Mouse (Mus musculus) cerebellum, adult 9-11 months (tissue): ENCODE data around the gene Cryz.

Source experiments
- DNase-seq: peaks from one replicate; pipeline ENCODE4 v3.0.0; 2022

Gene Cryz

DNA sequence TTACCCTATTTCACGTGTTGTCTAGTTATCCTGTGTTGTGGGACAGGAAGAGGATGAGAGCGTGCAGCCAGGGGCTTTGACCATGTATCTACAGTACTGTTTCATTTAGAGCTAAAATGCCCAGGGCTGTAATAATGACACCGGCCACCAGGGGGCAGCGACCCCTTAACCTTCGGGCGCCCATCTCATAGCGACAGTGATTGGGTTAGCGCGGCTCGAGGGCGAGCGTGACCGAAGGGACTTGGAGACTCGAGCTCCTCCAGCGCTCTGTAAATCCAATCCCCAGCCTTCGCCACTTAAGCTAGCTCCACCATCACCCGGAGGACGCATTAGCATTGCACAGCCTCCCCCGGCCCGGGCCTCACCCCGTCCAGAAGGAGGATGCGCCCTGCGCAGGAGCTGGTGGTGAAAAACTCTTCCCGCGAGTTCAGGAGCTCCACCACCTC, at the start of gene Cryz:
Cryz (plus strand) TSS at position 224 of the 446 bp plus-strand sequence.
- peak; percentile 91 for DNase-seq

DNA sequence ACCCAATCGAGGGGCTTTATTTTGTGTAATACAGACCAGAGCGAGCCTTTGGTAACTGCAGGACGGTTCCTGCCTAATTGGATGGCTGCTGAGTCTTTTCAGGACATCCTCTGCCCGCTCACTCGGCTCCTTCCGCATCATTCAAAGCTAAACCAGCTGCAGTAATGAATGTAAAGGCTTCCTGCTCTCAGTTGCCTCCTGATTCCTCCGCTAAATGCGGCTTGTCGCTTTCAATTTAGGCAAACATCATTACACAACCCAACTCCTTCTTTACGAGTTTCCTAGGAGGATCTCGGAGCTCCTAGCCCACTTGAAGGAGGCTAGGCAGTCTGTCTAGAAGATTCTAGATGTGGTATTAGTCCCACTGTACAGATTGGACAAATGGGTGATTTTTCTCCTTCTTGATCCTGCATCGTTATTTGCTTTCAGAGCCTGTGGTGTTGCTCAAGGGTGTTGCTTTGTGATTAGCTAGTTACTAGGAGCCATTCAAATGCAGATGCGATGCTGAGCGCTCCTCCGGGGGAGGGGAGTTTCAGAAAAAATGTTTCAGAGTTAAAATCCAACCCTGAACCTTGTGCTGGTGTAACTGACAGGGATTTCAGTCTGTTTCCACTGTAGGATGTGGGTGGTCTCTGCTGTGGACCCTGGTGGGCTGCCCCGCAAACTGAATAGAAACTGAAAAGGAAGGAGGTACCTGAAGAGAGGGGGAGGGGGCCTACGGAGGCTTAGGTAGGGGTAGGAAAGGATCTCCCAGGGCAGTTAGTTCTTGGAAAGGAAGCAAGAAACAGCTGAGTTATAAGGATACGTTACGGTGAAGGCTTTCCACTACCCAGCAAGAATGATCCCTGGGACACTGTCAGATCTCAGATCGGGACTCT, 48.7 kb upstream of the Cryz start:
- DNase-seq: no peak

DNA sequence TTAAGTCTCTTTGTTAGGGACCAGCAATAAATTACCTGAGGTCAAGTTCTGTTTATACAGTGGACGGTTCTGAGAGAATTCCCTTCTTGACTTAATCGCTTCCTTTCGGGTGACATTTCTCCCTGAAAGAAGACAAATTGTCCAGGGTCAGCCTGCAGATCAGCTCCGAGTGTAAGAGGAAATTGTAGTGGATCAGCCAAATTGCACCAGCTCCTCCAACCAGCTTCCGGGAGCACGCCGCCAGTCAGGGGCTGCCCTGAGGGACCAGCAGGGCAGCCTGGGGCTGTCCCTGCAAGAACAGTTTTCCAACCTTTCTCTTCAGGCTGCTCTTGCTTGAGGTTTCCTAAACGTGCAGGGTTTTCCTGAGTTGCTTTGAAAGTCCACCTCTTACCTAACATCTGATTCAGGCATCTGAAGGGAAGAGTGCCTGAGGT, 47.6 kb upstream of the Cryz start:
- DNase-seq: no peak

- no peak for DNase-seq
Observed at GRCm38 (mm10) chr3:154550326-154551034, 46.0 kb upstream of the Cryz start.

DNA sequence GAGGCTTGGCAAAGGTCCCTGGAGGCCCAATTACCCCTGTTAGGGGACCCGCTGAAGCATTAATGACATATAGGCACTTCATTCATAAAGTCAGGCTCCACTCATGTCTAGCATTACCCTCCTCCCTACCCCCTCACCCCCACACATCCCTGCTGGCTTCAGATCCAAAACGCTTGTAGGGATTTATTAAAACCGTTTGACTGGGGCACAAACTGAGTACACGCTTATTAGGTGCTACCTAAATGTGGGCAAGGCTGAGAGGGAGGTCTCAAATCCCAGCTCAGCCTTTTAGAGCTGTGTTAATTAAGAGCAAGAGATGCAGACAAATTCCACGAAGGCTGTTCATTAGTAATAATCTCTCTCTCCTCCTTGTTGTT, 45.5 kb upstream of the Cryz start:
- no peak for DNase-seq

DNA sequence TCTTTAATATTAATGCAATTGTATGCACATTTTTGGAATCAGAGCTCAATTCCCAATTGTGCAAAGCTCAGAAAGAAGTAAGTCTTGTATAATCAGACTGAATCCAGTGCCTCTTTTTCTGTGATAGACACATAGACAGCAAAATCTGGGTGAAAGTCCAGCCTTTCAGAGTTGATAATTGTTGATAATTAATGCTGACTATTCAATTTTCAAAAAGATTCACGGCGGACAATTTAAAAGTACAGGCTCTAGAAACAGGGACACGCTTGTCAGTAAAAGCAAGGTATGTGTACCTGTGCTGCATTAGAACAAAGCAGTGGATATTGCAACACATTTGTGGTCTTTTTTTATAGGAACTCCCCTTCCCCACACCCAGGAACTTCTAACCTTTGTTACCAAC, 34.3 kb upstream of the Cryz start:
- no peak for DNase-seq

DNA sequence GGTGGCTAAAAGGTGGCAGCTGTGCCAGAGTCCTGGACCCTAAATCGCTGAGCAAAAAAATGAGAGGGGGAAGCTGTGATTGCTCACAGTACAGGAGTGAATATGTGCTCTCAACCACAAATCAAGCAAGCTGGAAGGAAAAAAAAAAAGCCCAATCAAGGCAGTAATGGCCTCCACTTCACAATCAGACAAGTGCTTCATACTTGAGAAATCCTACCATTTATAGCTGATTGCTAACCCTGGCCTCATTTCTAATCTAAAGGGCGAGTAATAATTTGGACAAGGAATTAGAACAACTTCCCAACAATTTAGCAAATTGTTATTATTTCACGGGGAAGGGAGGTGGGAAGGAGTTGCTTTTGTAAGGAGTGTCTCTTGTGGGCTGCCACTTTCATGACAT, 31.1 kb upstream of the Cryz start:
- no peak for DNase-seq

GRCm38 (mm10) chr3:154570029-154570575, 26.4 kb upstream of the Cryz start:
- no peak for DNase-seq

DNA sequence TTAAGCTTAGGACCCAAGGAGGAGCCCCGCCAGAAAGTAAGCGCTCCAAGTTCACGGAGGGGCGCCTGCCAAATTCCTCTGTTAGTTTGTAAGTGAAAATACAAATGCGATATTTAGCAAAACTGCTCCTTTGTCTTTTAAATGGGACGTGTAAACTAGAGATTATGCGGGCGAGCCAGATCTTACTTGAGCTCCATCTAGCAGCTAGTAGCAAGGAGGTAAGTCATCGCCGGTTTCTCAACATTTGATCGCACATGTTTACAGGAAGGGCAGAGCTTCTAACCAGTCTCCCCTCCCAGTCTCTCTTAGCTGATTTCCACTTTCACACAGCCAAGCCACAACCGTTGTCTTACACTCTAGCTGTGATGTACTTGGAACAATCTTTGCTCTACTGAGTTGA, 25.7 kb upstream of the Cryz start:
- DNase-seq: no peak

DNA sequence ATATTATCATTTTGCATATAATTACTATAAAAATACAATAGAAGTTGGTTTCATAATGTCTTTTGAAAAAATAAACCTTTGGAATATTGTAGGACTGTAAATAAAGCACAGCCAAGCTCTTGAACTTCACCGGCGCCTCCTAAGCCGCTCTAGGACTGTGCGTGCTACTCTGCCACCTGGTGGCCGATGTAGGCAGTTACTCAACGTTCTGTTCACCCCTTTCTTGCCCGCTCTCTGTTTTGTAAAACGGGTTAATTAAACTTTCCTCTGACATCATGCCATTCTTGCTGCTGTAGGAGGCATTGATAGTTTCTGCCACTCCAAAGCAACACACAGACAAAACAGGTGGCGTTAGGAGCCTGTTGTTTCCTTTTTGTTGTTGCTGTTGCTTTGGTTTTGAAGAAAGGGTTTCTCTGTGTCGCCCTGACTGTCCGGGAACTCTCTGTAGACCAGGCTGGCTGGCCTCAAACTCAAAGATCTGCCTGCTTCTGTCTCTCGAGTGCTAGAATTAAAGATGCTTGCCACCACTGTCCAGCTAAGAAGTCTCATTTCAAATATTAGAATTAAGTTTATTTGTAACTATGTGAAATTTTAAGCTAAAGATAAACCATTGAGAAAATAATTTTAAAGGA, 24.1 kb upstream of the Cryz start:
- peak; percentile 34 for DNase-seq

GRCm38 (mm10) chr3:154573666-154574065, 22.8 kb upstream of the Cryz start:
- no peak for DNase-seq

GRCm38 (mm10) chr3:154577895-154578294, 18.6 kb upstream of the Cryz start:
- DNase-seq: no peak

DNA sequence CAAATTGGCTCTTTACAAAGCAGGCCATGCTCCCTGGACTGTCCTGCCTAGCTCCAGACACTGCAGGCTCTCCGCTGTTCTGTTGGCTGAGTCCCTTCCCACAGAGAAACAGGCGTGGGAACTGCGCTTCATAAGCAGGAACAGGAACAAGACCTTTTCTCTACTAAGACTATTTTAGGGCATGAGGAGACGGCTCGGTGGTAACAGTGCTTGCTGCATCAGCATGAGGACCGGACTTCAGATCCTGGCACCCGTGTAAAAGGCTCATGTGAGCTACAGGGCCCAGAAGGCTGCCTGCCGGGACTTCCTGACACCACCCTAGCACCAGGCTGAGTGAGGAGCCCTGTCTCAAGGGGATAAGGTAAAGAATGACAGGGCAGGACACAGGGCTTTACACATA, 12.2 kb upstream of the Cryz start:
- no peak for DNase-seq

- DNase-seq: no peak
Observed at GRCm38 (mm10) chr3:154590971-154591370, 5.5 kb upstream of the Cryz start.

- no peak for DNase-seq
Observed at GRCm38 (mm10) chr3:154591621-154592020, 4.9 kb upstream of the Cryz start.

DNA sequence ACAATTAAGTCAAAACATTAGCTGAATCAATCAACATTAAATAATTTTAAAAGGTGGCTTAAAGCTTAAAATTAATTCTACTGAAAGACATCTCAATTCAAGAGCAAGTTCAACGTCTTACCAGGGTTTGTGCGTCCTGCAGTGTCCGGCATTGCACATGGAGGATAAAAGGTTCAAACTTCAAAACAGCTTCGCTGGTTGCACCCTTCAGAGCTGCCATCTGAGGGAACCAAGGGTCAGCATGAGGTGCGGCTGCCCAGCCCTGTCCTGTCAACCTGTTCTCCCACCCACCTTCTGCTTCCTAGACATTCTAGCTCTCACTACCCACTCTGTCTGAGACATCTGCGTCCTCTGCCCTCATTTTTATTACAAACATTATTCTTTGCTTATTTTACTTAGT, 2.9 kb upstream of the Cryz start:
- DNase-seq: no peak

- no peak for DNase-seq
Observed at GRCm38 (mm10) chr3:154594156-154594555, 2.4 kb upstream of the Cryz start.

DNA sequence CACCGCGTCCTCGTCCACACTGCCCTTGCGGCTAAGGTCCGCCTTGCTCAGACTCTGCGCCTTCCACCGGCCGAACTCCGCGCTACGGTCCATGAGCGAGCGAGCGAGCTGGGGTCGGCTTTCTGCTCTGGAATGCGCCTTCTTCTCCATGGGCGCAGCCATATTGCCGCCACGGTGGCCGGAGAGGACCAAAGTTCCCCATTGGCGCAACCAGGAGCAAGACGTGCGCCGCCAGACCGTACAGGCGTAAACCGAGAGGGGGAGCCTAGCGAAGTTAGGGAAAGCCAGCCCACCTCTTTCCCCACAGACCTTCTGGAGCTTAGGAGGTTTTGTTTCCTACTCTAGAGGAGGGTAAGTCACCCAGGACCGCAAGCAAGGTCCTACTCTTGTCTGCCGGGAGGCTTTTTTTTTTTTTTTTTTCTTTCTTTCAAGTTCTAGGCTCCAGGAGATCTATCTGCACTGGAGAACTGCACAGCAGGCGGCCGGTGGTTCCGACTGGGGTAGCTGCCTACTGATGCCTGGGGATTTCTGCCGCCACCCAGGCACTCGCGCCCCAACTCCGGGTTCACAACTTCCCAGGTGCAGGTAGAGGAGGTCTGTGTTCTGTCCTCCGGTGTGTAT, 533 bp downstream of the Cryz start, which contains the start of gene Tyw3:
Tyw3 (minus strand) TSS at position 171 of the 621 bp plus-strand sequence.
- DNase-seq: peak; percentile 95

GRCm38 (mm10) chr3:154597561-154597960, 1.1 kb downstream of the Cryz start:
- DNase-seq: peak; percentile 32

GRCm38 (mm10) chr3:154602141-154602540, 5.6 kb downstream of the Cryz start:
- no peak for DNase-seq

- no peak for DNase-seq
Observed at GRCm38 (mm10) chr3:154604871-154605270, 8.4 kb downstream of the Cryz start.

- DNase-seq: no peak
Observed at GRCm38 (mm10) chr3:154607896-154608295, 11.4 kb downstream of the Cryz start.

DNA sequence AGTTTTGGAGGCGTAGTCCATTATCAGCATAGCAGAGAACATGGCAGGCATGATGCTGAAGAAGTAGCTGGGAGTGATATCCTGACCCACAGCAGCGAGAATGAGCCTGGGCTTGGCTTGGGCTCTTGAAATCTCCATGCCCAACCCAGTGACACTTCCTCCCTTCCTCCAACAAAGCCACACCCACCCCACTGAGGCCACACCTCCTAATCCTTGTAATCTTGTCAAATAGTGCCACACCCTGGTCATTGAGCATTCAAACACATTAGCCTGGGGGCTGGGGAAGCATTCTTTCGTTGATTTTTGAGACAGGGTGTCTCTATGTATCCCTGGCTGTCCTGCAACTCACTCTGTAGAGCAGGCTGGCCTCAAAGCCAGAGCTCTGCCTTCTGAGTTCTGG, 15.4 kb downstream of the Cryz start:
- DNase-seq: no peak
